Mouse (Mus musculus) heart, adult 2 months (tissue): ENCODE data around the gene Igtp.

Experiments
- CTCF ChIP-seq: fragments of 200-600 bp; IDR thresholded peaks from 2 replicates; pipeline ENCODE4 v1.8.1; 2022; ENCODE audit warnings: antibody characterized with exemption, mild to moderate bottlenecking, moderate library complexity
- POLR2A ChIP-seq: fragments of 200-500 bp; IDR thresholded peaks from 2 replicates; pipeline ENCODE4 v1.6.1; 2011; ENCODE audit warnings: mild to moderate bottlenecking, low read depth, low read length, control low read depth; ENCODE audit not compliant: insufficient read depth

GRCm38 (mm10) chr11:58193326-58193725 is 6.0 kb upstream of the Igtp start:
- no peak for TF ChIP-seq CTCF
- no peak for TF ChIP-seq POLR2A
